Mouse (Mus musculus): Measurements from ENCODE around the gene Gpr18.

- TF ChIP-seq POLR2A (IDR thresholded peaks at IDR 0.05; ENCODE audit: borderline replicate concordance, insufficient read depth, low read length) (no peak), CTCF (IDR thresholded peaks at IDR 0.05; ENCODE audit: borderline replicate concordance, insufficient read depth, low read depth, low read length) (no peak)
Observed at GRCm38 (mm10) chr14:121895316-121895715, 20.3 kb downstream of the Gpr18 start.

All from cerebellum, adult 2 months (tissue).